Mouse (Mus musculus): Measurements from ENCODE around the gene C1d.

- TF ChIP-seq CTCF (IDR thresholded peaks at IDR 0.05; ENCODE audit: borderline replicate concordance, insufficient read depth, low read length) = no peak
- no peak; the same call in none of the 2 replicates for TF ChIP-seq POLR2A (IDR thresholded peaks at IDR 0.05; ENCODE audit: low read depth, low read length)
These were observed 45.3 kb upstream of the C1d start for GRCm38 (mm10) chr11:17212141-17212495.
